Mouse (Mus musculus): ENCODE measurements at regions not wholly inside any gene's neighbourhood (a gene's known extent, or its start where the extent isn't known, plus 50 kb on each side); places are given as distances from the start of the nearest gene placed in this dataset.

GRCm38 (mm10) chr8:35882638-35883455, 117.3 kb downstream of the Gm19410 start:
- no peak for TF ChIP-seq CTCF (IDR thresholded peaks at IDR 0.05; ENCODE audit: low read depth)
- TF ChIP-seq EP300 (IDR thresholded peaks at IDR 0.05; ENCODE audit: low read depth): no peak

All from liver, embryonic 14.5 days (tissue).